Mouse (Mus musculus) limb, embryonic 13.5 days (tissue): ENCODE measurements around the gene Slamf6. TPM values are rescaled to one million over a fixed set of nuclear protein-coding genes. Genes with fewer than 3 reads are reported as not detected.

Experiments
- ATAC-seq: fragments of 200-750 bp; cut with Nextera tagmentation; 2 replicates; pipeline ENCODE4 v1.8.0; 2017; ENCODE audit warnings: low read depth, moderate number of reproducible peaks, moderate TSS enrichment; ENCODE audit not compliant: low FRiP score
- H3K27ac ChIP-seq: fragments of 300-500 bp; sonication (generic); 2 replicates; pipeline ENCODE4 v1.5.1; 2015; ENCODE audit warnings: inconsistent platforms, mild to moderate bottlenecking, moderate library complexity
- H3K27me3 ChIP-seq: fragments of 300-500 bp; sonication (generic); 2 replicates; pipeline ENCODE4 v1.6.1; 2015; ENCODE audit warnings: mild to moderate bottlenecking, inconsistent platforms
- H3K36me3 ChIP-seq: fragments of 300-500 bp; sonication (generic); 2 replicates; pipeline ENCODE4 v1.6.1; 2015; ENCODE audit warnings: inconsistent platforms, mild to moderate bottlenecking, moderate library complexity
- H3K4me1 ChIP-seq: fragments of 300-500 bp; sonication (generic); 2 replicates; pipeline ENCODE4 v1.6.1; 2015; ENCODE audit warnings: inconsistent platforms
- H3K4me2 ChIP-seq: fragments of 300-500 bp; sonication (generic); replicated peaks from 2 replicates; pipeline ENCODE4 v1.6.1; 2015; ENCODE audit warnings: inconsistent platforms, mild to moderate bottlenecking, moderate library complexity
- H3K4me3 ChIP-seq: fragments of 300-500 bp; sonication (generic); 2 replicates; pipeline ENCODE4 v1.5.1; 2015; ENCODE audit warnings: moderate library complexity, mild to moderate bottlenecking, inconsistent platforms
- H3K9ac ChIP-seq: fragments of 300-500 bp; sonication (generic); 2 replicates; pipeline ENCODE4 v1.6.1; 2015; ENCODE audit warnings: mild to moderate bottlenecking, inconsistent platforms
- H3K9me3 ChIP-seq: fragments of 300-500 bp; sonication (generic); 2 replicates; pipeline ENCODE4 v1.6.1; 2016; ENCODE audit warnings: inconsistent platforms
- WGBS: fragments of 180-500 bp; shearing (Covaris S2); methylation state at CpG from one replicate; pipeline ENCODE4 v1.1.7; 2015; 5-methylcytosine and 5-hydroxymethylcytosine counted together
- polyA plus RNA-seq: library from polyadenylated mRNA; unstranded; fragments of >200 nt; fragmentation: Nextera tagmentation; extraction: Ambion mirVana; gene quantifications from 2 replicates; pipeline ENCODE4 v1.2.1, GENCODE M21; 2015

The Slamf6 gene
- polyA plus RNA-seq, 1 experiment from 2014 or later, result 0.31 TPM

DNA sequence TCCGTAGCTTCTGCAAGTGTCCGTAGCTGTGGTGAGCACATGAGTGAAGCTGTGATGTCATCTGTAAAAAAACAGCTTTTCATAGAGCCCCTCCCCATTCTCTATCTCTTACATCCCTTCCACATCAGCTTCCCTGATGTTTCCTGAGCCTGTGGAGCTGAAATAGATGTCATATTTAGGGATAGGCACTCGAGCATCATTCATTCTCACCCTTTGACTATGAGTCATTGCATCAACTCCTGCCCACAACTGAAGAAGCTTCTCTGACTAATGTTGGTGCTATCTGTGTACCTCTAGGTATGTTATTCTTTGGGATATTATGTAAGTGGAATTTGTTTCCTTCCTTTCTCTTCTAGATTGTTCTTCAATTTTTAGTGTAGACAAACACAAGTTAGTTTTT is 7.6 kb downstream of the Slamf6 start:
- Histone ChIP-seq H3K9me3 (no peaks in the 10 kb centered on the region), H3K27ac (no peak overlapping the region), H3K4me1 (no peaks in the 10 kb centered on the region), H3K4me3 (no peak overlapping the region), H3K9ac (no peak overlapping the region), H3K36me3 (no peaks in the 10 kb centered on the region), H3K27me3 (no peaks in the 10 kb centered on the region), H3K4me2 (no peak overlapping the region)
- 77% methylated on average over 3 of the region's 3 CpGs for WGBS
- ATAC-seq, result no peak

DNA sequence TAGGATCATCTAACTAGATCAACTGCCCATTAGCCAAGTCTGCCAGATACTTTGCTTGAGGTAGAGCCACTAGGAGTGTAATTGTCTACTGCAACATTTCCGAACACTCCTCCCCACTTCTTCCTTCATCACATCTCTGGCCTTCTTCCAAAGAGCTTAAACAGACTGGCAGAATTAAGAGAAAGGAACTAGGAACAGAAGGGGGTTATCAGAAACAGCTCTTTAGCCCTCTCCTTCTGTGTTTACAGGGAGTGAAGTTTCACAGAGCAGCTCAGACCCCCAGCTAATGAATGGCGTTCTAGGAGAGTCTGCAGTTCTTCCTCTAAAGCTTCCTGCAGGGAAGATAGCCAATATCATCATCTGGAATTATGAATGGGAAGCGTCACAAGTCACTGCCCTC is 16.5 kb downstream of the Slamf6 start:
- Histone ChIP-seq H3K27ac (no peak overlapping the region), H3K36me3 (no peaks in the 10 kb centered on the region), H3K9me3 (no peaks in the 10 kb centered on the region), H3K4me3 (no peak overlapping the region), H3K4me1 (no peaks in the 10 kb centered on the region), H3K4me2 (no peak overlapping the region), H3K9ac (no peak overlapping the region), H3K27me3 (no peaks in the 10 kb centered on the region)
- ATAC-seq, result no peak
- 47% methylated on average over 3 of the region's 3 CpGs for WGBS

DNA sequence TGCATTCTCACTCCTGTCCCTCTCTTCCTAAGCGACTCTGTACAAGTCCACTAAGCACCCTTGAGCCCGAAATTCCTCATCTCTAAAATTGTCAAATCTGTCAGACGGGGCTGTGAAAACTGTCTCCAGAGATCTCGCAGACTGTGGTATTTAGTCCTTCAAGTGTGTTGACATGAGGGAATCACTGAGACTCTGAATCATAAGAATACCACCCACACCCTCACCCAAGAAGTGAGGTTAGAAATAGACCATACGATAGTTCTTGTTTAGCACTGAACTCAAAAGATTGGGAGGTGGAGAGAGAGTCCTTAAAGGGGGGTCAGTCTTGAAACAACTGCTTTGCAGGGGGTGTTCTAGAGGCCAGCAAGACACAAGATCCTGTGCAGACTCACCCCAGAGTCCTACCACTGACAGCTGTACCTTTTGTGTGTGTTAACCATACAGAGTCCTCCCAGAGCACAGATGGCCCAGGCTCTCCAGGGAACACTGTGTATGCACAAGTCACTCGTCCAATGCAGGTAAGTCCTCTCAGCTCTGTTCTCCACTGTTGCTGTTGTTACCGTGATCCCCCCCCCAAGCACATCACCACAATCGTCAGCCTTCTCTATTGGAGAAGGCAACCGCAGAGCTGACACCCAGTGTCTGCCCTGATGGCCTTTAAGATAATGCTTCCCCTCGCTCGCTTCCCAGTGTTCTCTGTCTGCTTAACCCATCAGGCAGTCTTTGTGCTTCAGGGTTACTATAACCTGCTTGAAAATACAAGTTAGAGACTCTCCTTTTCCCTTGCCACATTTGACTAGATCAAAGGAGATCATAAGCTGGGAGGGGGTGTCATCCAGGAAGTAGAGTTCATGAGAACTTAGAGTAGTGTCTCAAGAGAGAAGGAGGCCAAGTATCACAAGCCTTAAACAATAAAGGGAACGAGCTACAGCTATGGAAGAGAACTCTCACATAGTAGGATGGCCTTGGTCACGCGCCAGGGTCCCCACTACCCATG is 21.9 kb downstream of the Slamf6 start:
- H3K9ac ChIP-seq, result no peak overlapping the region
- no peak for ATAC-seq
- no peak overlapping the region for H3K4me3 ChIP-seq
- H3K27ac ChIP-seq, result no peak overlapping the region
- H3K4me2 ChIP-seq, result no peak overlapping the region
- 83% methylated on average over 14 of the region's 14 CpGs for WGBS
- H3K27me3 ChIP-seq, result no peaks in the 10 kb centered on the region
- H3K4me1 ChIP-seq, result no peaks in the 10 kb centered on the region
- H3K9me3 ChIP-seq, result no peaks in the 10 kb centered on the region
- H3K36me3 ChIP-seq, result no peaks in the 10 kb centered on the region

- Histone ChIP-seq H3K4me2 (no peak overlapping the region), H3K27me3 (no peaks in the 10 kb centered on the region), H3K4me3 (no peak overlapping the region), H3K9me3 (no peaks in the 10 kb centered on the region), H3K27ac (no peak overlapping the region), H3K9ac (no peak overlapping the region), H3K36me3 (no peaks in the 10 kb centered on the region), H3K4me1 (no peaks in the 10 kb centered on the region)
- 77% methylated on average over 6 of the region's 6 CpGs for WGBS
- no peak for ATAC-seq
These were observed 23.3 kb downstream of the Slamf6 start for GRCm38 (mm10) chr1:171940626-171941025.

DNA sequence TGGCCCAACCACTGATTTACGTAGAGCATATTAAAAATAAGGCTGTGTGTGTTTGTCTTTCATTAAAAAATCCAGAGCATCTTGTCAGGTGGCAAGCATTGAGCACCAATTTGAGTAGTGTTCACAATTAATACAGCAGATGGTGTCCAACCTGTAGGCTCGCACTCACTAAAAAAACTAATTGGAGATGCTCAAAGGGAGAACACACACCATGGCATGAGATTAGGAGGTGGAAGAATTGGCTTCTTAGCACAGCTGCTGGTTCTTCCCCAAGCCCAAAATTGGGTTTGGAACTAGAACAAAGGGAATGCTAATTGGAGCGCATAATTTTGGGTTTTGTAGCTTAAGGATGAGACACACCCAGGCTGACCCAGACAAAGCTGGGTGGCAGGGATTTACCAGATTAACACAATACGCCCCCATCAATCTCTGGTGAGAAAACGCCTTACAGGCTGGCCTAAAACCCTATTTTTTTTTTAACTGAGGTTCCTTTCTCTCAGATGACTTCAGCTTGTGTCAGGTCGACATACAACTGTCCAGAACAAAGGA is 29.2 kb downstream of the Slamf6 start:
- ATAC-seq, result no peak
- 74% methylated on average over 6 of the region's 6 CpGs for WGBS
- no peaks in the 10 kb centered on the region for H3K9me3 ChIP-seq
- no peak overlapping the region for H3K4me3 ChIP-seq
- H3K36me3 ChIP-seq, result no peaks in the 10 kb centered on the region
- H3K4me1 ChIP-seq, result no peaks in the 10 kb centered on the region
- no peak overlapping the region for H3K27ac ChIP-seq
- no peak overlapping the region for H3K9ac ChIP-seq
- no peaks in the 10 kb centered on the region for H3K27me3 ChIP-seq
- no peak overlapping the region for H3K4me2 ChIP-seq

DNA sequence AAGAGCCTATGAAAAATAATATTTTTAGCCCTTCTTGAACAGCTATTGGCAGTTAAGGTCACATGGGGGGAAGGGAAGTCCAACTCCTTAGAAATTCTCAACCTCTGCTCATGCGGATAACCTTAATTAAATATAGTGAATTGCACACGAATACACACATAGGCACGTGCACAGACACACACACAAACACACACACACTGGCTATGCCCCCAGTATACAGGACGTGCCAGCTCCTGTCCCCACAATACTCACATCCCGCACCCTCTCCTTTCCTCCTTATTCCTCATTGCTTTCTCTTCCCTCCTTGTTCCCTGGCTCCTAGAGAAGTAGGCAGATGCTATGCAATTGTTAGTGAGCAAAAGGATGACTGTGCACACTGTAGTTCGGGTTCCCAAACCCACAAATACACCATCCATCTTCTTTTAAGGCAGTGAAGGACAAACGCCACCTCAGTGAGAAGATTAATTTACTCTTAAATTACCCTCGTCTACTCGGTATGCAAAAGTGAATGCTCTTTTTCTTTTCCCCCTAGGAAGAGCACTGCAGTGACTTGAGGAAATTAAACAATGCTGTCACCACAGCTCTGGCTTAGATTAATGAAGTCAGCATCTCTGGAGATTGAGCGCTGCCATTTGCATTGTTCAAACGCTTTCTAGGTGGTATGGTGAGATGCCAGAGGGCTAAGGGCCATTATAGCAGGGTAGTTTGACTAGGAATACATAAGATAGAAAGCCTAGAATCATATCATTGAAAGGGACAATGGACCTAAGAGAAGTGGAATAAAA is 31.0 kb downstream of the Slamf6 start:
- no peak overlapping the region for H3K27ac ChIP-seq
- H3K9ac ChIP-seq, result no peak overlapping the region
- H3K36me3 ChIP-seq, result no peaks in the 10 kb centered on the region
- H3K27me3 ChIP-seq, result no peaks in the 10 kb centered on the region
- no peak overlapping the region for H3K4me2 ChIP-seq
- no peaks in the 10 kb centered on the region for H3K9me3 ChIP-seq
- WGBS, result 75% methylated on average over 11 of the region's 11 CpGs
- no peak for ATAC-seq
- H3K4me1 ChIP-seq, result no peaks in the 10 kb centered on the region
- no peak overlapping the region for H3K4me3 ChIP-seq

DNA sequence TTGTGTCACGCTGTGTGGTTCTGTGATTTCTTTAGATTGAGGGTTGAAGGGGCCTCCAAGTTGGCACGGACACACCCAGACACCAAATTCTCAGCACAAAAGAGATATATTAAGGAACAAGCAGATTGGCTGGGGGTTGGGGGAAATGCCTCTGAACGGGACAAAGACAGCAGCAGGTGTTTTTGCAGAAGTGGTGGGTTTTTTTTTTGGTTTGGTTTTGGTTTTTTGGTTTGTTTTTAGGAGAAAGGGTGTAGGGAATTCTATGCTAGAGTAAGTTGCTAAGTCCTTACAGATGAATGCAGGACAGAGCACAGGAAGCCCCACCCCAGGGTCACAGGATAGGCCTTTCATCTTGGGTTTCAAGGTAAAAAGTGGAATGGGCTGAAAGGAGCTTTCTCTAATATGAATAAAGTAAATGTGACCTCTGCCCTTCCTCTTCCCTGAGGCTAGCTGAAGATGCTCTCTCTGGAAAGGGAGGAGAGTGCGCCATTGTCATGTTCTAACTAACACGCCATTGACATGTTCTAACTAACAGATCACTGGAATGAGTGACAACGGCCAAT is 31.7 kb downstream of the Slamf6 start:
- no peak overlapping the region for H3K27ac ChIP-seq
- H3K9me3 ChIP-seq, result no peaks in the 10 kb centered on the region
- H3K4me3 ChIP-seq, result no peak overlapping the region
- no peaks in the 10 kb centered on the region for H3K27me3 ChIP-seq
- H3K9ac ChIP-seq, result no peak overlapping the region
- 90% methylated on average over 6 of the region's 6 CpGs for WGBS
- H3K36me3 ChIP-seq, result no peaks in the 10 kb centered on the region
- H3K4me2 ChIP-seq, result no peak overlapping the region
- no peaks in the 10 kb centered on the region for H3K4me1 ChIP-seq
- ATAC-seq, result no peak

GRCm38 (mm10) chr1:171955071-171955470 is 37.8 kb downstream of the Slamf6 start:
- Histone ChIP-seq H3K9me3 (no peaks in the 10 kb centered on the region), H3K27ac (no peak overlapping the region), H3K9ac (no peak overlapping the region), H3K4me2 (no peak overlapping the region), H3K27me3 (no peaks in the 10 kb centered on the region), H3K36me3 (no peaks in the 10 kb centered on the region), H3K4me3 (no peak overlapping the region), H3K4me1 (no peaks in the 10 kb centered on the region)
- 72% methylated on average over 6 of the region's 6 CpGs for WGBS
- ATAC-seq, result no peak

DNA sequence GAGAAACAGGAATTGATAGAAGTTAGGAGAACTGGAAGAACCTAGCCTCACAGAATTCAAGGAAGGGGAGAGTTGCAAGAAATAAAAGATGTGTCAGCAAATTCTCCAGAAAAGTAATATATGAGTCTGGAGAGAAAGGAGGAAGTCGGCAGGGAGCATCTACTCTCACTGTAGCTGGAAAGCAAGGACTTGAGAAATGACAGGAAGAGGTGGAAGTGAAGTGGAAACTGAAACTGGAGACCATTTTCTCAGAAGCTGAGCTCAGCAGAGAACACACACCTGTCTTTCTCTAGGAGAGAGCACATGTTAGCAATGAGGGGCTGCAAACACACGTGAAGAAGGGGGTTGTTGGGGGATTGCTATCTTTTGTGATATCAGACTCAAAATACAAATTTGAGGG is 40.1 kb downstream of the Slamf6 start:
- Histone ChIP-seq H3K9me3 (no peaks in the 10 kb centered on the region), H3K9ac (no peak overlapping the region), H3K27me3 (no peaks in the 10 kb centered on the region), H3K36me3 (no peaks in the 10 kb centered on the region), H3K4me2 (no peak overlapping the region), H3K27ac (no peak overlapping the region), H3K4me1 (no peaks in the 10 kb centered on the region), H3K4me3 (no peak overlapping the region)
- no peak for ATAC-seq
- WGBS, result 69% methylated on average over 2 of the region's 2 CpGs

GRCm38 (mm10) chr1:171960726-171961125 is 43.4 kb downstream of the Slamf6 start:
- Histone ChIP-seq H3K27me3 (no peaks in the 10 kb centered on the region), H3K9me3 (no peaks in the 10 kb centered on the region), H3K4me2 (no peak overlapping the region), H3K27ac (no peak overlapping the region), H3K36me3 (no peaks in the 10 kb centered on the region), H3K4me1 (no peaks in the 10 kb centered on the region), H3K9ac (no peak overlapping the region), H3K4me3 (no peak overlapping the region)
- ATAC-seq, result no peak
- whole genome bisulfite sequencing, result 91% methylated on average over 5 of the region's 5 CpGs

DNA sequence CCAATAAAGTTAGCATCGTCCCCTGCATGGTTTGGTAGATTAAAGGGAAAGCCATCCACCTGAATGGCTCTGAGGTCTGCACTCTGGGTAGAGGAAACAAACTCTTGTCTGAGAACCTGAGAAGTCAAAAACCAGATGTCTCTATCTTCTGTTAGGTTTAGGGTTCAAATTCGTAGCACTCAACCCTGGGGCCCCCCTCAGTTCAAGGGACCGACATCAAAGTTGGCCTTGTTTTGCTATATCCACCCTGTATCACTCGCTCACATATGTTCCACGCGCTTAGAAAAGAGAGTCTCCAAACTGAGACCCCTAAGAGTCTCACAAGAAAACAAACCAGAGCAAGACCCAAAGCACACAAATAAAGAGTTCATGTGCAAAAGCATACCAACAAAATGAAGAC is 44.4 kb downstream of the Slamf6 start:
- H3K9me3 ChIP-seq, result no peaks in the 10 kb centered on the region
- no peak for ATAC-seq
- no peaks in the 10 kb centered on the region for H3K4me1 ChIP-seq
- no peak overlapping the region for H3K4me3 ChIP-seq
- 65% methylated on average over 6 of the region's 6 CpGs for WGBS
- H3K9ac ChIP-seq, result no peak overlapping the region
- H3K36me3 ChIP-seq, result no peaks in the 10 kb centered on the region
- H3K4me2 ChIP-seq, result no peak overlapping the region
- H3K27me3 ChIP-seq, result no peaks in the 10 kb centered on the region
- H3K27ac ChIP-seq, result no peak overlapping the region

DNA sequence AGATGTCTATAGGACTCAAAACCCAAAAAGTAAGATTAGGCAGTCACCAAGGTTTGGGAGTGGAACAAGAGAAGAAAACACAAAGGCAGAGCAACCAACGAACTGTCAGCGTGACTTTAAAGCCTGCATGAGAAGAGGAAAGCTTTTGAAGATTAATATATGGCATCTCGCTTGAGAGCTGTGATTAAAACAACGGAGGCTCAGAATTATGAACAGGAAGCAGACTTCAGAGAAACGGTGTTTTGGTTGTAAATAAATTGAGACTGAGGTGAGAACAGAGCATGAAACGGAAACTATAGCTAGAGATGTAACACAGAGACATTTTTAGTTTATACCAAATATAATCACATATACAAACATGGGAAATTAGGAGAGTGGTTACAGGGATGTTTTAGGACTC is 46.3 kb downstream of the Slamf6 start:
- Histone ChIP-seq H3K27ac (no peak overlapping the region), H3K27me3 (no peaks in the 10 kb centered on the region), H3K4me1 (no peaks in the 10 kb centered on the region), H3K4me2 (no peak overlapping the region), H3K36me3 (no peaks in the 10 kb centered on the region), H3K9ac (no peak overlapping the region), H3K9me3 (no peaks in the 10 kb centered on the region), H3K4me3 (no peak overlapping the region)
- 56% methylated on average over 6 of the region's 6 CpGs for WGBS
- no peak for ATAC-seq
